In the genomic region with DNA sequence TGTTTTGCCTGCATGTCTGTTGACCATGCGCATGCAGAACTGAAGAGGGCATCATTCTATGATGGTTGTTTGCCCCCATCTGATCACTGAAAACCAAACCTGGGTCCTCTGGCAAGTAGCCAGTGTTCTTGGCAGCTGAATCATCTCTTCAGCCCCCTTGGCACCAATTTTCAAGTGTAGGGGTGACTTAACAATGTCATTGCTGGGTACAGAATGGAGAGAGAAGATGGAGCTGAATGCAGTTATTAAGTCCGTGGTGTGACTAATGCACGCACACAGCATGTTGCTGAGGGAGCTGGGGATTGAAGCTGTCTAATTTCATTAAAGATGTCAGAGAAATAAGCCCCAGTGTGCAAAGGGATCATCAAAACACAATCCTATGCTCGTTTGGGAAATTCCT, we compare ENCODE assay signal across 16 mouse cellular contexts.
"Had no signal": no experiment of that assay in that cellular context is flagged by ENCODE, and none has a peak within 500 bp of the region (broad histone marks: within the 10 kb centered on the region; RNA-seq: fewer than 3 reads in every experiment).

No protein-coding gene starts in this region.

- H3K27me3 ChIP-seq: liver, embryonic 13.5 days; neural tube, embryonic 12.5 days; neural tube, embryonic 15.5 days had no signal

- H3K9ac ChIP-seq: liver, embryonic 13.5 days; neural tube, embryonic 12.5 days; neural tube, embryonic 15.5 days had no signal

- H3K36me3 ChIP-seq: liver, embryonic 13.5 days; neural tube, embryonic 12.5 days; neural tube, embryonic 15.5 days had no signal

- H3K27ac ChIP-seq: liver, embryonic 13.5 days; neural tube, embryonic 12.5 days; neural tube, embryonic 15.5 days; stomach, postnatal 0 days had no signal

- H3K4me1 ChIP-seq: liver, embryonic 13.5 days; neural tube, embryonic 12.5 days; neural tube, embryonic 15.5 days had no signal

- H3K4me3 ChIP-seq: liver, embryonic 13.5 days; neural tube, embryonic 12.5 days; neural tube, embryonic 15.5 days had no signal

- H3K4me2 ChIP-seq: liver, embryonic 13.5 days; neural tube, embryonic 12.5 days; neural tube, embryonic 15.5 days had no signal

- H3K9me3 ChIP-seq: liver, embryonic 13.5 days; neural tube, embryonic 12.5 days; neural tube, embryonic 15.5 days had no signal

- DNase-seq: kidney, adult 11 months; kidney, adult 9 months; kidney, postnatal 14 days; kidney, postnatal 4 days; liver, embryonic 13.5 days; lung, adult 2 months; lung, postnatal 14 days; lung, postnatal 4 days; right cerebral cortex, adult 18-20 months; right cerebral cortex, postnatal 14 days; right cerebral cortex, postnatal 4 days; thymus, adult 2 months; thymus, postnatal 14 days had no signal
